Mouse (Mus musculus): ENCODE measurements at regions not wholly inside any gene's neighbourhood (a gene's known extent, or its start where the extent isn't known, plus 50 kb on each side); places are given as distances from the start of the nearest gene placed in this dataset.

- DNase-seq, result peak; percentile 14 to 20
Measured at GRCm38 (mm10) chr6:51012086-51012830, 358.0 kb upstream of the Npvf start.

- peak; percentile 6 to 7 for DNase-seq
Measured at GRCm38 (mm10) chr6:51015735-51016134, 361.5 kb upstream of the Npvf start.

- DNase-seq, result peak in 1 of 2 experiments; percentile 35
Measured at GRCm38 (mm10) chr6:51016441-51017070, 362.3 kb upstream of the Npvf start.

GRCm38 (mm10) chr6:51017260-51017999 lies 363.2 kb upstream of the Npvf start:
- no peak for DNase-seq

- no peak for DNase-seq
Measured at GRCm38 (mm10) chr6:51021206-51021605, 367.0 kb upstream of the Npvf start.

GRCm38 (mm10) chr6:51023361-51023760 lies 369.1 kb upstream of the Npvf start:
- no peak for DNase-seq

- DNase-seq, result peak; percentile 48 to 51
Measured at GRCm38 (mm10) chr6:51024756-51025155, 370.5 kb upstream of the Npvf start.

- DNase-seq, result no peak
Measured at GRCm38 (mm10) chr6:51025411-51025810, 371.2 kb upstream of the Npvf start.

GRCm38 (mm10) chr6:51027296-51027695 lies 373.1 kb upstream of the Npvf start:
- no peak for DNase-seq

GRCm38 (mm10) chr6:51029516-51029915 lies 375.3 kb upstream of the Npvf start:
- DNase-seq, result no peak

GRCm38 (mm10) chr6:51029953-51030352 lies 375.7 kb upstream of the Npvf start:
- DNase-seq, result no peak

- DNase-seq, result no peak
Measured at GRCm38 (mm10) chr6:51033835-51034234, 379.6 kb upstream of the Npvf start.

- DNase-seq, result no peak
Measured at GRCm38 (mm10) chr6:51036074-51036473, 381.8 kb upstream of the Npvf start.

GRCm38 (mm10) chr6:51036553-51036952 lies 382.3 kb upstream of the Npvf start:
- DNase-seq, result peak; percentile 43 to 57

GRCm38 (mm10) chr6:51036956-51037355 lies 382.7 kb upstream of the Npvf start:
- DNase-seq, result no peak

- no peak for DNase-seq
Measured at GRCm38 (mm10) chr6:51039486-51040180, 385.4 kb upstream of the Npvf start.

- DNase-seq, result no peak
Measured at GRCm38 (mm10) chr6:51043970-51044369, 388.5 kb upstream of the Nfe2l3 start.

- DNase-seq, result no peak
Measured at GRCm38 (mm10) chr6:51044873-51045272, 387.6 kb upstream of the Nfe2l3 start.

GRCm38 (mm10) chr6:51052451-51052921 lies 380.0 kb upstream of the Nfe2l3 start:
- no peak for DNase-seq

- no peak for DNase-seq
Measured at GRCm38 (mm10) chr6:51057229-51057628, 375.2 kb upstream of the Nfe2l3 start.

- DNase-seq, result no peak
Measured at GRCm38 (mm10) chr6:51059923-51060847, 372.3 kb upstream of the Nfe2l3 start.
